Mouse (Mus musculus) intestine, embryonic 15.5 days (tissue): ENCODE data around the gene Supt20. TPM values are rescaled to one million over a fixed set of nuclear protein-coding genes. Genes with fewer than 3 reads are reported as not detected.
"Not testable (repeated sequence)": the region's sequence is repeated elsewhere in the genome, so short reads cannot be mapped to it uniquely, and the experiment has no call there.

Source experiments
- ATAC-seq: fragments of 200-750 bp; cut with Nextera tagmentation; 2 replicates; pipeline ENCODE4 v1.8.0; 2017; ENCODE audit warnings: moderate TSS enrichment, moderate library complexity
- H3K27ac ChIP-seq: fragments of 300-500 bp; sonication (generic); 2 replicates; pipeline ENCODE4 v1.5.1; 2015; ENCODE audit warnings: mild to moderate bottlenecking, inconsistent platforms
- H3K27me3 ChIP-seq: fragments of 300-500 bp; sonication (generic); replicated peaks from 2 replicates; pipeline ENCODE4 v1.6.1; 2015; ENCODE audit warnings: inconsistent platforms
- H3K36me3 ChIP-seq: fragments of 300-500 bp; sonication (generic); 2 replicates; pipeline ENCODE4 v1.6.1; 2015; ENCODE audit warnings: inconsistent platforms
- H3K4me1 ChIP-seq: fragments of 300-500 bp; sonication (generic); replicated peaks from 2 replicates; pipeline ENCODE4 v1.6.1; 2015; ENCODE audit warnings: inconsistent platforms
- H3K4me2 ChIP-seq: fragments of 300-500 bp; sonication (generic); replicated peaks from 2 replicates; pipeline ENCODE4 v1.6.1; 2015; ENCODE audit warnings: mild to moderate bottlenecking, inconsistent platforms
- H3K4me3 ChIP-seq: fragments of 300-500 bp; sonication (generic); replicated peaks from 2 replicates; pipeline ENCODE4 v1.5.1; 2015; ENCODE audit warnings: inconsistent platforms
- H3K9ac ChIP-seq: fragments of 300-500 bp; sonication (generic); 2 replicates; pipeline ENCODE4 v1.6.1; 2015; ENCODE audit warnings: inconsistent platforms
- H3K9me3 ChIP-seq: fragments of 300-500 bp; sonication (generic); 2 replicates; pipeline ENCODE4 v1.6.1; 2016; ENCODE audit warnings: inconsistent platforms
- WGBS: fragments of 180-500 bp; shearing (Covaris S2); methylation state at CpG from one replicate; pipeline ENCODE4 v1.1.7; 2015; 5-methylcytosine and 5-hydroxymethylcytosine counted together
- polyA plus RNA-seq: library from polyadenylated mRNA; unstranded; fragments of >200 nt; fragmentation: Nextera tagmentation; extraction: Ambion mirVana; gene quantifications from 2 replicates; pipeline ENCODE4 v1.2.1, GENCODE M21; 2015

Gene Supt20
- polyA plus RNA-seq, 1 experiment from 2014 or later, result 84.1 TPM

DNA sequence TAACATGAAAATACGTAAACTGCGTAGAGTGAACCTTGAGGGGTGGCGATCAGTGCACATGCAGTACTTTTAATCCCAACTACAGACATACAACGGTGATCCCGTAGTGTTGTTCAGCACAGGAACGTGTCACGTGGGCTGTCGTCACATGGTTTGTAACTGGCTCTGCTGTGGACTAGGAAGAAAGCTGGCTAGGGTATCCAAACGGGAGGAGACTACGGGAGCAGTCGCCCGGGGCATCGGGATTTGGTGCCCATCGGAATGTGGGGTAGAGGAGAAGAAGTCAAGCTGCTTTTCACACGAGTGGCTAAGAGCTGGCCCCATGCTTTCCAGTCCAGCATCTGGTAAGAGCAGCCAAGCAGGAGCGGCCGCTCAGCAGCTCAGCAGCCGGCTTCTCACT lies 71.8 kb downstream of the Supt20 start:
- WGBS, result 69% methylated on average over 18 of the region's 18 CpGs
- Histone ChIP-seq H3K9ac (no peak overlapping the region), H3K27ac (no peak overlapping the region), H3K9me3 (no peaks in the 10 kb centered on the region), H3K4me1 (no peaks in the 10 kb centered on the region), H3K36me3 (no peaks in the 10 kb centered on the region), H3K4me3 (no peak overlapping the region), H3K4me2 (peak overlapping the region; percentile 33), H3K27me3 (no peaks in the 10 kb centered on the region)
- 0 out of 2 replicates have a peak, but pooled peaks have one; percentile 18 for ATAC-seq

DNA sequence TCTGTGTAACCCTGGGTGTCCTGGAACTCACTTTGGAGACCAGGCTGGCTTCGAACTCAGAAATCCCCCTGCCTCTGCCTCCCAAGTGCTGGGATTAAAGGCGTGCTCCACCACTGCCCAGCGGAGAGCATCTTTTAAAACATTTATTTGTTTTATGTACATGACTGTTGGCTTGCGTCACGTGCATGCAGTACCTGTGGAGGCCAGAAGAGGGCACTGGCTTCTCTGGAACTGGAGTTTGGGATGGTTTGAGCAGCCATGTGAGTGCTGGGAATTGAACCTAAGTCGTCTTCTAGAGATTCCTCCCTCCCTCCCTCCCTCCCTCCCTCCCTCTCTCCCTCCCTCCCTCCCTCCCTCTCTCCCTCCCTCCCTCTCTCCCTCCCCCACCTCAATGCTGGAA lies 72.9 kb downstream of the Supt20 start:
- H3K36me3 ChIP-seq, H3K9me3 ChIP-seq, H3K27me3 ChIP-seq, H3K4me3 ChIP-seq, ATAC-seq, H3K4me2 ChIP-seq, H3K4me1 ChIP-seq, H3K9ac ChIP-seq: not testable (repeated sequence)
- 85% methylated on average over 6 of the region's 6 CpGs for WGBS
- 0 out of 2 replicates have a peak overlapping the region, but pooled peaks have one; percentile 48 for H3K27ac ChIP-seq

DNA sequence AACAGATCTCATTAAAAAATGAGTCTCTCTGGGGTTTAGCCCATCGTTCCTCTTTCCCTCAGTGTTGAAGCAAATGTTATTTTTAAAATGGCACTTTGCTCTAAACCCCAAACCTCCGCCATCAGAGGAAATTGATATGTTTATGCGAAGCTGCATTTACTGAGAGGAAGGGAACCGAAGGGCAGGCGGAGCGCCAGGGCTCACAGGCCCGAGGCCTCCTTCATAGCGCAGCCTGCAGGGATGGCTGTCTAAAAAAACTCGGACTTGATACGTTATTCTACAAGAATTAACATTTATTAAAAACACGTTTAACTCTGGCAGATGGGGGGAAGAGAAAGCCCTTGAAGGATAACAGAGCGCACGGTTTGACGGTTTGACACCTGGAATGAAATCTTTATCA lies 73.4 kb downstream of the Supt20 start:
- 48% methylated on average over 14 of the region's 14 CpGs for WGBS
- Histone ChIP-seq H3K4me1 (no peaks in the 10 kb centered on the region), H3K36me3 (no peaks in the 10 kb centered on the region), H3K27ac (peak overlapping the region; percentile 40; the same call in 1 of the 2 replicates), H3K9me3 (no peaks in the 10 kb centered on the region), H3K27me3 (no peaks in the 10 kb centered on the region), H3K4me2 (no peak overlapping the region), H3K9ac (no peak overlapping the region), H3K4me3 (no peak overlapping the region)
- peak; percentile 28; the same call in 1 of the 2 replicates for ATAC-seq

DNA sequence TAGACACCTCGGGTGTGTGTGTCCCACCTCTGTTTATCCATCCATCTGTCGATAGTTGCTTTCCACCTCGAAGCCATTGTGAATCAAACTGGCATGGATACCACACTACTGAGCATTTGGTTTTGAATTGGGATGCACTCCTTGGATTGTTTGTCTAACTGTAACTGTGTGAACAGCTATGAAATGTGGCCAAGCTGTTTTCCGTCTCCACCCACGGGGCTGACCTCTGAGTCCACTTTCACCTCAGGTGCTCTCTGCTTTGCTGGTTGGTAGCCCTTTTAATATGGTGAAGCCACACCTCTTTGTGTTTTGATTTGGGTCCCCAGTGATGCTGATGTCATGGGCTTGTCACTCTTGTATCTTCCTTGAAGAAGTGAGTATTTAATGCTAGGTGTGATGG lies 74.2 kb downstream of the Supt20 start:
- H3K36me3 ChIP-seq, result no peaks in the 10 kb centered on the region
- 55% methylated on average over 5 of the region's 5 CpGs for WGBS
- no peaks in the 10 kb centered on the region for H3K27me3 ChIP-seq
- no peak overlapping the region for H3K4me3 ChIP-seq
- peak overlapping the region; percentile 33; the same call in 1 of the 2 replicates for H3K4me2 ChIP-seq
- H3K27ac ChIP-seq, result peak overlapping the region; percentile 48
- H3K9me3 ChIP-seq, result no peaks in the 10 kb centered on the region
- no peaks in the 10 kb centered on the region for H3K4me1 ChIP-seq
- no peak for ATAC-seq
- no peak overlapping the region for H3K9ac ChIP-seq

DNA sequence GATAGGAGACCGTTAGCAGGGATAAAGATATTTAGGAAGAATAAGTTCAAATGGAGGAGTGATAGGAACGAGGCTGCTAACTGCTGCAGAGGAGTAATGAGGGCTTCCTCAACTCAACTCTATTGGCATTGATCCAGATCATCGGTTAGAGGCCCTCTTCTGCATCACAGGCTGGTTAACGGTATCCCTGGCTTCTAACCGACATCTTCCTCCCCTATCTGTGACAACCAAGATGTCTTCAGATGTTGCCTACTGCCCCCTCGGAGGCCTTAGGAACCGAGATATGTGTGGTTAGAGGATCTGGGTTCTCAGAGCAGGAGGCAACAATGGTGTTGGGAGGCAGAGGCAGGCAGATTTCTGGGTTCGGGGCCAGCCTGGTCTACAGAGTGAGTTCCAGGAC lies 76.0 kb downstream of the Supt20 start:
- H3K36me3 ChIP-seq, result no peaks in the 10 kb centered on the region
- no peaks in the 10 kb centered on the region for H3K4me1 ChIP-seq
- H3K27me3 ChIP-seq, result no peaks in the 10 kb centered on the region
- H3K4me3 ChIP-seq, result no peak overlapping the region
- 80% methylated on average over 8 of the region's 8 CpGs for WGBS
- H3K9ac ChIP-seq, result no peak overlapping the region
- no peak overlapping the region for H3K4me2 ChIP-seq
- H3K9me3 ChIP-seq, result no peaks in the 10 kb centered on the region
- no peak for ATAC-seq
- H3K27ac ChIP-seq, result no peak overlapping the region

DNA sequence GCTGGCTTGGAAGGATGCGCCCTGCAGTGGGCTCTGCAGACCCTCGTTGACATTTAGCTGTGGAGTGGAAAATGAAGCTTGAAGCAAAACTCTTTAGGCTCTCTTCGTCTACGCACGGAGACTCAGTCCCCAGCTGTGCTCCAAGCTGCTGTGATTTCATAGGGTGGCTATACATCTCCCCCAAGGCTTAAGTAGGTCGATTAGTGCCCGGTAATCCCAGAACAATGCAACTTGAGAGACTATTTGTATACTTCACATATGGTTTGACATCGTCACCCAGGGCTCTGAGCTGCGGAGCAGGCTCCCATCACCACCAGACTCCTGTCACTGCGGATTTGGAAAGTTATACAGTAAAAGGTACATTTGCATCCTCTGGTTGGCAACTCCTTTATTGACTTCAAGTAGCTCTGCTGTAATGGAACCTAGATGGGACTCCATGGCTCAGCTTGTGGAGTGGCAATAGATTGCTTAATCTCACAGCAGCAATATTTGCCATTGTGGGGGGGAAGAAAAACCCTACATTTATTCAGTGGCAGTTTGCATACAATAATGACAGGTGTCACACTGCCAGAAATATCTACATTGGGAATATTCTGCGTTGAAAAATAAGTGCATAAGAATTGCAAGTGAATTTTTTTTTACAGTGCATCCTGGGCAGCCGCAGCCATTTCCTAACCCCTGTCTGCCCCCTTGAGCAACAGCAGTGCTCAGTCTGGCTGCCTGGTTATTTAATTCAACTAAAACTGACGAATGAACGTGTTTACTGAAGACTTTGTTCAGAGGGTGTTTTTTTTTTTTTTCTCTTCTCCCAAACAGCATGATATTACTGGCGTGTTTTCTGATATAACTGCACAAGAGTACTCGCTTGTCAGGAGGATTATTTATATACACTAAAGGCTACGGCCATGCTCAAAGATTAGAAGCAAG lies 77.0 kb downstream of the Supt20 start:
- no peak overlapping the region for H3K4me3 ChIP-seq
- no peak overlapping the region for H3K9ac ChIP-seq
- WGBS, result 68% methylated on average over 17 of the region's 17 CpGs
- no peak for ATAC-seq
- H3K27ac ChIP-seq, result no peak overlapping the region
- H3K9me3 ChIP-seq, result no peaks in the 10 kb centered on the region
- no peak overlapping the region for H3K4me2 ChIP-seq
- no peaks in the 10 kb centered on the region for H3K27me3 ChIP-seq
- no peaks in the 10 kb centered on the region for H3K4me1 ChIP-seq
- no peaks in the 10 kb centered on the region for H3K36me3 ChIP-seq

DNA sequence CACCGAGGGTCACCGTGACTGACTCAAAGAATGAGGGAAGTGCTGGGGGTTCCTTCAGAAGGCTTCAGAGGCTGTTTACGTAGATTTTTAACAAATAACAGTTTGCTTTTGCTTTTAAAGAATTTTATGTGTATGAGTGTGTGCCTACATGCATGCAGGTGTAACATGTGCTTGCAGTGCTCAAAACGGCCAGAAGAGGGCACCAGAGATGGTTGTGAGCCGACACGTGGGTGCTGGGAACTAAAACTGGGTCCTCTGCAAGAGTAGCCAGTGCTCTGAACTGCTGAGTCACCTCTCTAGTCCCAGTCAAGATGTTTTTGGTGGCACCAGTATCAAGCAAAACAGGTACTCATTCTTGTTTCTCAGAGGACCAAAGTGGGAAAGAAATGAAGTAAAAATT lies 81.0 kb downstream of the Supt20 start:
- Histone ChIP-seq H3K36me3 (no peaks in the 10 kb centered on the region), H3K27me3 (no peaks in the 10 kb centered on the region), H3K4me1 (0 out of 2 replicates have a peak, but pooled peaks cover 2% of the 10 kb centered on the region), H3K9ac (no peak overlapping the region), H3K4me2 (no peak overlapping the region), H3K9me3 (no peaks in the 10 kb centered on the region), H3K4me3 (no peak overlapping the region), H3K27ac (no peak overlapping the region)
- no peak for ATAC-seq
- WGBS, result 85% methylated on average over 6 of the region's 6 CpGs

DNA sequence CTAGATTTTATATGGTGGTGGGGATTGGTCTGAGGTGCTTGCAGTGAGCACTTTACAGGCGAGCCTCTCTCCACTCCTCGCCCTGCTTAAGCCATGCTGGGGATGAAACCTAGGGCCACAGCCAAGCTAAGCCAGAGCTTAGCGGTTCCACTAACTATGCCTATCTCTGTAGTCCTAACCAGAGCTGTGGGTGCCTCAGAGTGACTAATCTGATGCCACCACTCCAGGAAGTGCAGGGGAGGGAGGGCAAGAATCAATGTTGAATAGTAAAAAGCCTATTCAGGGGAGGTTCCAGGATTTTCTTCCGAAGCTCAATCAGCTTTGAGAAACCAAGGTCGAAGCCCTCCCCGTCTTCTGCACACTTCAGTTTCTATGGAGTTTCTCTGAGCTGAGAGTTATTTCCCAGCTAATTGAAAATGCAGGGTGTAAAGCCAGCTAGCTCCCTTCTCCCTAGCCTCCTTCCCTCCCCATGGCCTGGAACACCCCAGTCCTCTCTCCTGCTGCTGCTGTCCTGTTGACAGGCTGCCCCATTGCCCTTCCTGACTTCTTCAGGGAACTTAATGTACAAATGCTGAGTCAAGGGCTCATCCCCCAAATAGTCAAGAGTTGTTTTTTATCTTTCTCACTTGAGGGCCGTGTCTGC lies 83.5 kb downstream of the Supt20 start:
- no peaks in the 10 kb centered on the region for H3K27me3 ChIP-seq
- 66% methylated on average over 7 of the region's 7 CpGs for WGBS
- no peak overlapping the region for H3K4me3 ChIP-seq
- no peaks in the 10 kb centered on the region for H3K36me3 ChIP-seq
- 0 out of 2 replicates have a peak, but pooled peaks cover 2% of the 10 kb centered on the region for H3K4me1 ChIP-seq
- H3K9me3 ChIP-seq, result no peaks in the 10 kb centered on the region
- H3K4me2 ChIP-seq, result no peak overlapping the region
- H3K9ac ChIP-seq, result no peak overlapping the region
- no peak for ATAC-seq
- H3K27ac ChIP-seq, result no peak overlapping the region

Other genes starting within 250 kb of the Supt20 start
- 0.28 TPM in 1 of 2 replicates, not detected in the other for gene Gm21958, start 21.5 kb downstream of the Supt20 start, polyA plus RNA-seq
- 100 and 110 TPM in 2 replicates for gene Exosc8, start 42.6 kb downstream of the Supt20 start, polyA plus RNA-seq
- 62.6 and 66.0 TPM in 2 replicates for gene Alg5, start 42.7 kb downstream of the Supt20 start, polyA plus RNA-seq
- gene Smad9, start 62.8 kb downstream of the Supt20 start, polyA plus RNA-seq, result 1.5 and 1.6 TPM in 2 replicates
- gene Rfxap, start 115.0 kb downstream of the Supt20 start, polyA plus RNA-seq, result 30.0 and 33.9 TPM in 2 replicates
- 0.20 and 0.24 TPM in 2 replicates for gene Sertm1, start 223.1 kb downstream of the Supt20 start, polyA plus RNA-seq